Mouse (Mus musculus): ENCODE measurements around the gene Hist1h3f.

- TF ChIP-seq POLR2A (IDR thresholded peaks at IDR 0.05; ENCODE audit: control insufficient read depth, low read depth, low read length): no peak
- no peak for TF ChIP-seq CTCF (IDR thresholded peaks at IDR 0.05; ENCODE audit: control insufficient read depth, insufficient read depth, insufficient replicate concordance, low read depth, low read length)
Observed at GRCm38 (mm10) chr13:23586099-23586939, 42.5 kb downstream of the Hist1h3f start.
